9 mouse cellular contexts compared by ENCODE assay signal in the genomic region with DNA sequence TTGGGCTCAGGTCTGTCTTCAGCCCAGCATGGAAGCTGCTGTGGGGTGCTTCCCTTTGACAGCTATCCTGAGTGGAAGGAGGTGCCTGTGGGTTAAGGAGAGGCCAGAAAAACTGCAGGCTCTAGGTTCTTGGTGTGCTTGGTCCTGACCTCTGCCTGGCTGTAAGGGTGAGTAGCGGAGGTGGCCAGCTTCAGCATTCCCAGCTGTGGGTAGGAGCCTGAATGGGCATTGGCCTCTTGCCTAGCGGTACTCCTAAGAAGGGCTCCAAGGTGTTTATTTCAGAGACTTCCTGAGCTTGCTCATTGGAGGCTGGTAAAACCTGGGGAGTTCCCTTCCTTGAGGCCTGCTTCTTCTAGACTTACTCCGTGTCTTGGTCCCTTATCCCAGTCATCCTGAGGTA. TPM values are rescaled to one million over a fixed set of nuclear protein-coding genes. Genes with fewer than 3 reads are reported as not detected.
DNase-seq lines count a peak whose midpoint lies in the region; ATAC-seq lines count a peak whose summit lies in the region.
"Had no signal": no experiment of that assay in that cellular context is flagged by ENCODE, and none has a peak within 500 bp of the region (broad histone marks: within the 10 kb centered on the region; RNA-seq: fewer than 3 reads in every experiment).

No protein-coding gene starts in this region.

- no peak overlapping the region for H3K9ac ChIP-seq in hindbrain, embryonic 15.5 days
- no peak overlapping the region for H3K9ac ChIP-seq in hindbrain, embryonic 14.5 days
- no peak overlapping the region for H3K9ac ChIP-seq in liver, embryonic 12.5 days

- ATAC-seq in hindbrain, embryonic 15.5 days (ENCODE audit: low FRiP score, low read depth) = 0 out of 2 replicates have a peak, but pooled peaks have one; percentile 29
- no peak for ATAC-seq in hindbrain, embryonic 14.5 days (ENCODE audit: low FRiP score)
- ATAC-seq in inflammation-experienced regulatory T-cells, adult 6 months = peak; percentile 39
- no peak for ATAC-seq in liver, embryonic 12.5 days

- no peak overlapping the region for H3K4me2 ChIP-seq in hindbrain, embryonic 15.5 days
- H3K4me2 ChIP-seq in hindbrain, embryonic 14.5 days (replicated peaks) = no peak overlapping the region
- H3K4me2 ChIP-seq in liver, embryonic 12.5 days = no peak overlapping the region

- no peak overlapping the region for H3K4me3 ChIP-seq in hindbrain, embryonic 15.5 days
- H3K4me3 ChIP-seq in hindbrain, embryonic 14.5 days (replicated peaks; ENCODE audit: low read length) = no peak overlapping the region
- no peak overlapping the region for H3K4me3 ChIP-seq in liver, embryonic 12.5 days

- peak; percentile 26 for DNase-seq in adrenal gland, postnatal 14 days
- DNase-seq in adrenal gland, postnatal 4 days (ENCODE audit: low spot score in 2 of 2) = no peak
- no peak for DNase-seq in hindbrain, embryonic 14.5 days (ENCODE audit: low spot score)
- DNase-seq in cerebellum, adult 9-10 months = peak; percentile 48
- DNase-seq in left cerebral cortex, postnatal 10 days (ENCODE audit: extremely low spot score in 1 of 2, low spot score in 2 of 2) = no peak
- DNase-seq: kidney, adult 11 months had no signal

- H3K36me3 ChIP-seq in hindbrain, embryonic 15.5 days = peaks cover 24% of the 10 kb centered on the region
- peaks cover 29% of the 10 kb centered on the region for H3K36me3 ChIP-seq in hindbrain, embryonic 14.5 days (replicated peaks; ENCODE audit: control insufficient read depth, insufficient read depth)
- H3K36me3 ChIP-seq in liver, embryonic 12.5 days = peaks cover 31% of the 10 kb centered on the region

- intact Hi-C loops in left cerebral cortex, postnatal 10 days (cut with DNase I) = no loop called here

- WGBS in hindbrain, embryonic 15.5 days = 67% methylated on average over 3 of the region's 3 CpGs
- 69% methylated on average over 3 of the region's 3 CpGs for WGBS in hindbrain, embryonic 14.5 days
- WGBS in liver, embryonic 12.5 days (ENCODE audit: insufficient replicate concordance) = 72% methylated on average over 3 of the region's 3 CpGs

- no peak overlapping the region for H3K27ac ChIP-seq in hindbrain, embryonic 15.5 days (replicated peaks)
- H3K27ac ChIP-seq in hindbrain, embryonic 14.5 days = no peak overlapping the region
- H3K27ac ChIP-seq in liver, embryonic 12.5 days = no peak overlapping the region

- H3K27me3 ChIP-seq in hindbrain, embryonic 15.5 days = no peaks in the 10 kb centered on the region
- H3K27me3 ChIP-seq in hindbrain, embryonic 14.5 days (ENCODE audit: control insufficient read depth, insufficient read depth, low read length) = no peaks in the 10 kb centered on the region
- no peaks in the 10 kb centered on the region for H3K27me3 ChIP-seq in liver, embryonic 12.5 days (replicated peaks)

- H3K9me3 ChIP-seq in hindbrain, embryonic 15.5 days = no peaks in the 10 kb centered on the region
- peaks cover 9% of the 10 kb centered on the region; the same call in 1 of the 2 replicates for H3K9me3 ChIP-seq in hindbrain, embryonic 14.5 days (ENCODE audit: control insufficient read depth, low read length)
- no peaks in the 10 kb centered on the region for H3K9me3 ChIP-seq in liver, embryonic 12.5 days (replicated peaks)

- peaks cover 18% of the 10 kb centered on the region for H3K4me1 ChIP-seq in hindbrain, embryonic 15.5 days (replicated peaks)
- H3K4me1 ChIP-seq in hindbrain, embryonic 14.5 days (replicated peaks; ENCODE audit: control insufficient read depth, insufficient read depth, low read length) = 0 out of 2 replicates have a peak, but pooled peaks cover 8% of the 10 kb centered on the region
- peaks cover 38% of the 10 kb centered on the region for H3K4me1 ChIP-seq in liver, embryonic 12.5 days

RNA-seq across cellular contexts. Expression of a gene that starts 28.3 kb away (rescaled TPM):
- total RNA-seq in adrenal gland, postnatal 14 days (2021) = 61.1 and 62.8 TPM in 2 replicates
- total RNA-seq in adrenal gland, postnatal 4 days (2021) = 10 to 100 TPM; 63.3 to 77.3 TPM
- polyA plus RNA-seq in hindbrain, embryonic 15.5 days (2015; fragmentation: Nextera tagmentation; extraction: Ambion mirVana) = 44.1 and 44.7 TPM in 2 replicates
- 57.2 and 59.9 TPM in 2 replicates for polyA plus RNA-seq in hindbrain, embryonic 14.5 days (2014; fragmentation: Nextera tagmentation; extraction: Ambion mirVana)
- polyA plus RNA-seq in inflammation-experienced regulatory T-cells, adult 6 months (2017; shearing (Covaris generic)) = 10 to 100 TPM; 24.8 to 35.4 (median 25.0) TPM
- 13.7 and 15.4 TPM in 2 replicates for polyA plus RNA-seq in liver, embryonic 12.5 days (2016; fragmentation: Nextera tagmentation; extraction: Ambion mirVana)
- total RNA-seq in left cerebral cortex, postnatal 10 days (2021) = 100 to 1,000 TPM; 182 to 191 TPM

RNA-seq across cellular contexts. Expression of a gene that starts 38.2 kb away (rescaled TPM):
- 116 and 132 TPM in 2 replicates for total RNA-seq in adrenal gland, postnatal 14 days (2021)
- 100 to 1,000 TPM; 141 to 161 TPM for total RNA-seq in adrenal gland, postnatal 4 days (2021)
- 113 and 122 TPM in 2 replicates for polyA plus RNA-seq in hindbrain, embryonic 15.5 days (2015; fragmentation: Nextera tagmentation; extraction: Ambion mirVana)
- 111 and 120 TPM in 2 replicates for polyA plus RNA-seq in hindbrain, embryonic 14.5 days (2014; fragmentation: Nextera tagmentation; extraction: Ambion mirVana)
- 100 to 1,000 TPM; 149 to 308 (median 151) TPM for polyA plus RNA-seq in inflammation-experienced regulatory T-cells, adult 6 months (2017; shearing (Covaris generic))
- 353 and 360 TPM in 2 replicates for polyA plus RNA-seq in liver, embryonic 12.5 days (2016; fragmentation: Nextera tagmentation; extraction: Ambion mirVana)
- total RNA-seq in left cerebral cortex, postnatal 10 days (2021) = 10 to 100 TPM; 57.1 to 61.2 TPM

RNA-seq across cellular contexts. Expression of a gene that starts 43.7 kb away (rescaled TPM):
- total RNA-seq in adrenal gland, postnatal 14 days (2021) = 32.8 and 34.8 TPM in 2 replicates
- total RNA-seq in adrenal gland, postnatal 4 days (2021) = 10 to 100 TPM; 37.5 to 39.1 TPM
- polyA plus RNA-seq in hindbrain, embryonic 15.5 days (2015; fragmentation: Nextera tagmentation; extraction: Ambion mirVana) = 43.7 and 51.1 TPM in 2 replicates
- polyA plus RNA-seq in hindbrain, embryonic 14.5 days (2014; fragmentation: Nextera tagmentation; extraction: Ambion mirVana) = 47.1 and 48.8 TPM in 2 replicates
- polyA plus RNA-seq in inflammation-experienced regulatory T-cells, adult 6 months (2017; shearing (Covaris generic)) = 10 to 100 TPM; 28.2 to 45.1 (median 37.2) TPM
- 24.4 and 25.7 TPM in 2 replicates for polyA plus RNA-seq in liver, embryonic 12.5 days (2016; fragmentation: Nextera tagmentation; extraction: Ambion mirVana)
- 10 to 100 TPM; 27.0 to 30.2 TPM for total RNA-seq in left cerebral cortex, postnatal 10 days (2021)

Comparison
In these comparisons a context has a peak if more than half of its experiments do, and no peak if none do; other contexts are left out.
1. DNase-seq: peak in adrenal gland, postnatal 14 days (single experiment) and cerebellum, adult 9-10 months (single experiment); none in adrenal gland, postnatal 4 days (0 of 2), hindbrain, embryonic 14.5 days (single experiment) and left cerebral cortex, postnatal 10 days (0 of 2).
2. ATAC-seq: peak in hindbrain, embryonic 15.5 days (single experiment) and inflammation-experienced regulatory T-cells, adult 6 months (single experiment); none in hindbrain, embryonic 14.5 days (single experiment) and liver, embryonic 12.5 days (single experiment).